Mouse (Mus musculus) inflammation-experienced regulatory T-cells (primary cell): ENCODE results near the gene Nrg4. TPM values are rescaled to one million over a fixed set of nuclear protein-coding genes. Genes with fewer than 3 reads are reported as not detected.

ENCODE experiments used
- polyA plus RNA-seq, 2 experiments: library from polyadenylated mRNA; unstranded; fragments of 100-300 nt; shearing (Covaris generic); gene quantifications; one replicate each; pipeline ENCODE4 v1.2.1; 2017

Gene Nrg4
- 1 to 10 TPM; 1.7 to 2.6 TPM for polyA plus RNA-seq

DNA sequence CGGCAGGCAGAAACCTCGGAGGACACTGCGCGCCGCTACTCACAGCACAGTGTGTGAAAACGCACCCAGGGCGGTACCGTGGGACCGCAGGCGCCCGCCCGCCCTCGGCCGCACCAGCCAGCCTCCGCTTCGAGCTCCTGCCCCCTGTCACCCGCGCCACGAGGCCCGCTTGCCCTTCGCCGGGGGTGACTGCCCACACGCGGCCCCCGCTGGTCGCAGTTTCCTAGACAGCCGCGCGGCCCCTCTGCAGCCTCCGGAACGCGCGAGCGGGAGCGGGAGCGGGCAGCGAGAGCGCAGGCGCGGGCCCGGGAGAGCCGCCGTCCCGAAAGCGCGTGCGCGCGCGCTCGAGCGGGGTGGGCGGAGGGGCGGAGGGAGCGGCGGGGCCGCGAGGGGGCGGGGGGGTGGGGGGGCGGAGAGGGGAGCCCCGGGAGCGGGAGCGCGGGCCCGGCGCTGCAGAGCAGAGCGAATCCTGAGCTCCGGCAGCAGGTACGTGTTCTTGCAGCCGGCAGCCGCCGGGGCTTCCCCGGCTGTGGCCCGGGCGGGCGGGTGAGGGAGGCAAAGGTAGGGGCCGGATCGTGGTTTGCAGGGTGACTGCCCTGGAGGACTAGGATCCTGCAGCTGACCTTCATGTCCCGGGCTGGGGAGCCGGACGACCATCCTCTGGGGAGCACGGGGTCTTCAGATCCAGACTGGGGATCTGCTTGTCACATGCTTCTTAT lies at the start of gene Nrg4, which contains the start of gene Tmem266:
Nrg4 (minus strand) TSS at position 330 of the 719 bp plus-strand sequence.
Tmem266 (plus strand) TSS at position 399 of the 719 bp plus-strand sequence.

DNA sequence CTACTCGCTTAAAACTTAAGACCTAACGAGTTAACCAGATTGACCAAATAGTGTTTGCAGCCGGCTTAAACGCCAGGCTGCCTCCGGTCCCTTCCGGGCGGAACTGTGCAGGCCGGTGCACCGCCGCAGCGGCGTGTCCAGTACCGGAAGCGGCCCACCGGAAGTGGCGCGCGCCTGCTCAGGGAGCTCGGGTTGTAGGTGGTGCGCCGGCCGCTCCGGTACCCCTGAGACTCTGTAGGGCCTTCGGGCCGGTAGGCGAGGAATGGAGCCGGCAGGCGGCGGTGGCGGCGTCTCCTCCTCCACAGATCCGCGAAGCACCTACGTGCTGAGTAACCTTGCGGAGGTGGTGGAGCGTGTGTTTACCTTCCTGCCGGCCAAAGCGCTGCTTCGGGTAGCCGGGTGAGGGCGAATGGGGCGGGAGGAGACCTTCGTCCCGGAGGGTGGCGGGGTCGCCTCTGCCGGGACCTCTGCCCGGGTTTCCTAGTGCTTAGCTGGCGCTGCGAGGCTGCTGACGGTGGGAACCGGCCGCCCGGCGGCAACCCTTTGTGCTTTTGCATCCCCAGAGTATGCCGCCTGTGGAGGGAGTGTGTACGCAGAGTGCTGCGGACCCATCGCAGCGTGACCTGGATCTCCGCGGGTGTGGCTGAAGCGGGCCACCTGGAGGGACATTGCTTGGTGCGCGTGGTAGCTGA lies 117.7 kb downstream of the Nrg4 start, which contains the start of gene Fbxo22:
Fbxo22 (plus strand) TSS at position 136 of the 692 bp plus-strand sequence.

Other genes starting within 250 kb of the Nrg4 start
- gene Ube2q2, start 178.0 kb downstream of the Nrg4 start, polyA plus RNA-seq: 10 to 100 TPM; 48.4 to 58.9 TPM
- 10 to 100 TPM; 47.0 to 56.1 TPM for gene Fbxo22, start 117.9 kb downstream of the Nrg4 start, polyA plus RNA-seq
- gene Tmem266, start 69 bp upstream of the Nrg4 start, polyA plus RNA-seq: 1 to 10 TPM in 1 of 2 experiments, not detected in 1; 1.6 TPM
- 100 to 1,000 TPM; 120 to 149 TPM for gene Etfa, start 185.4 kb upstream of the Nrg4 start, polyA plus RNA-seq
- under 1 TPM in 1 of 2 experiments, not detected in 1; 0.82 TPM for gene Isl2, start 211.8 kb upstream of the Nrg4 start, polyA plus RNA-seq